ENCODE assay signal across 16 mouse cellular contexts in the genomic region with DNA sequence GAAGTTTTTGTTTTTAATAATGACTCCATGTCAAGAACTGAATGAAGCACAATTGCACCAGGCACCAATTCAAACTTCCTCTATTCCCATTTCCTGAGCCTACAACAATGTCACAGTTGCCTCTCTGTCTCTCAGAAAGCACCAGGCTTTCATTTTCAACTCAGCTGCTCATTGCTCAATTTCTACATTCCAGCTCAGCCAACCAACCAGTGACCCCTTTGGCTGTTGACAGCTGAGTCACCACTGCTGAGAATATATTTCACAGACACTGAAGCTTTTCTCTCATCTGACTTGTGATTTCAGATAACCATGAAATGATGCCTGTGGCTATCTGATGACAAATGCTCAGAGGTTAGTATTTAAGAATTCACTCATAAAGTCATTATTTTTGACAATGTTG.
DNase-seq lines count a peak whose midpoint lies in the region; ATAC-seq lines count a peak whose summit lies in the region.
"Had no signal": no experiment of that assay in that cellular context is flagged by ENCODE, and none has a peak within 500 bp of the region (broad histone marks: within the 10 kb centered on the region; RNA-seq: fewer than 3 reads in every experiment).

No protein-coding gene starts in this region.

- DNase-seq in adrenal gland, adult (ENCODE audit: inconsistent age in 2 of 2, low spot score in 1 of 2), result peak; percentile 6 to 32
- no peak for DNase-seq in adrenal gland, postnatal 4 days (ENCODE audit: low spot score in 2 of 2)
- DNase-seq in heart, adult 11 months, result peak; percentile 56
- DNase-seq in heart, postnatal 4 days, result no peak
- peak; percentile 6 for DNase-seq in retina, postnatal 1 day
- no peak for DNase-seq in retina, embryonic 14.5 days (ENCODE audit: low spot score)
- no peak for DNase-seq in natural killer cell, adult 2 months (ENCODE audit: low spot score in 2 of 2)
- DNase-seq: cerebellum, adult 9-10 months; gastrocnemius, postnatal 10 days; heart, adult 18-20 months; kidney, adult 11 months; layer of hippocampus, postnatal 36 days; thymus, postnatal 14 days had no signal

- no peak for ATAC-seq in activated CD4-positive, CD25-positive, alpha-beta regulatory T cell, adult 4 months
- ATAC-seq: lung, postnatal 0 days; midbrain, embryonic 16.5 days had no signal

Comparison
In these comparisons a context has a peak if more than half of its experiments do, and no peak if none do; other contexts are left out.
1. DNase-seq: peak in adrenal gland, adult (2 of 2), heart, adult 11 months (single experiment) and retina, postnatal 1 day (single experiment); none in adrenal gland, postnatal 4 days (0 of 2), heart, postnatal 4 days (single experiment), retina, embryonic 14.5 days (single experiment) and natural killer cell, adult 2 months (0 of 2).